Mouse (Mus musculus) liver, adult (tissue): ENCODE measurements around the gene Tesk1.

Experiments
- GATA4 ChIP-seq: IDR thresholded peaks from 2 replicates; pipeline ENCODE4 v1.6.1; 2014; ENCODE audit warnings: mild to moderate bottlenecking, low read length; ENCODE audit not compliant: insufficient replicate concordance

The Tesk1 gene

GRCm38 (mm10) chr4:43415221-43416070 lies 26.3 kb upstream of the Tesk1 start:
- TF ChIP-seq GATA4 = no peak

DNA sequence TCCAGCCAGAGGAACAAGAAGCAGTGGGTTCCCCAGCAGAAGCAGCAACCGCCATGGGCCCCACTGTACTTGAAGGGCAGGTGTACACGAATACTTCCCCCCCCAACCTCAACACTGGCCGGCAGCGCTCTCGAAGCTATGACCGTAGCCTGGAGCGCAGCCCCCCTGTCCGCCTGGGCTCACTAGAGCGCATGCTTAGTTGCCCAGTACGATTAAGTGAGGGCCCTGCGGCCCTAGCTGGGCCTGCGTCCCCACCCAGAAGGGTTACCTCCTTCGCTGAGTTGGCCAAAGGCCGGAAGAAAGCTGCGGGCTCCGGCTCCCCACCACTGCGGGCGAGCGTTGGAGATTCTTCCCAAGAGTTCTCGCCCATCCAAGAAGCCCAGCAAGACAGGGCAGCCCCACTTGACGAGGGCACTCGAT lies 25.7 kb upstream of the Tesk1 start:
- no peak for TF ChIP-seq GATA4

DNA sequence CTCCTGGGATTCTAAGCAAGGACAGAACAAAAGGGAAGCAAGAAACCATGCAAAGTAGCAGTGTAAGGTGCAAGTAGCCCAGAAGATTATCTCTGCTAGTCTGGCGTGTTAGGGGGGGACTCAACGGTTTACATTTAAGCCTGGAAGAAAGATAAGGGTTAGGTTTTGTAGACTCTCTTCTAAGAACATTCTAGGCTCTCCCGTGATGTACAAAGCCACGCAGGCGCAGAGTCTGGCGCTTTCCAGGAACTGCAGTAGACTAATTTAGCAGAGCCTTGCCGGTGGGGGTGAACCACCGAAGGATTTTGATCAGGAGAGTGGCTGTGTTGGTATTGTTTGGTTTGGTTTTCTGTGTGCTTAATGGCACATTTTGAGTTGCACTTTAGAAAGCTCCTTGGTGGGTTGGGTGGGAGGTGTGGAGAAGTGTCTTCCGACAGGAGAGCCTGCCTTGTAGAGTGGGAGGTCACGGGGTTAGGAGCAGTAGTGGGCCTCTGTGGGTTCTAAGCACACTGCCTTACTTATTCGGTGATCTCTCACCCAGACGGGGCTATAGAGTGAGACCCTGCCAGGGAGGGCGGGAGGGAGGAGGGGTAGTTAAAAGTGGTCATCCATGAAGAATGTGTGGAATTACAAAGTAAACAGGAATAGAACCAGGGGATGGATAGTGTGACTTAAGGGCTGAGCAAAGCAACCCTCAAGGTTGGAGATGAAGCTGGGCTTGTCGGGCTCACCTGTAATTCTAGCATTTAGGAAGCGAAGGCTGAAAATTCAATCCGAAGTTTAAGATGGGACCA lies 24.3 kb upstream of the Tesk1 start:
- TF ChIP-seq GATA4 = no peak

DNA sequence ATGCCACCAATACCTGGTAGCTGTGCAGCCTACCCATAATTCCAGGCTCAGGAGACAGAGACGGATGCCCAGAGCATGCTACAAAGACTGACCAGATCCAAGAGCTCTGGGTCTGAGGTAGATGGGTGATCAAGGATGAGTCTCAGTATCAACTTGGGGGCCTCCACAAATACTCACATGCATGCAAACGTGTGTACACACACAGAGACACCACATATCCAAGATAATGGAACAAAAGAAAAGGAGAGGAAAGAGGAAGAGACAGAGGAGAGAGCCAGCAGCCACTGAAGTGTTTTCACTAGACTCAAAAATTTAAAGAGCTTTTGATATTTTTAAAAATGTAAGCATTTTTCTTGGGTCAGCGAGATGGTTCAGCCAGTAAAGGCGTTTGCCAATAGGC lies 23.3 kb upstream of the Tesk1 start:
- no peak for TF ChIP-seq GATA4

- TF ChIP-seq GATA4 = peak; percentile 41; the same call in 1 of the 2 replicates
Measured at GRCm38 (mm10) chr4:43418973-43419656, 22.6 kb upstream of the Tesk1 start.

GRCm38 (mm10) chr4:43419801-43420281 lies 21.9 kb upstream of the Tesk1 start:
- no peak for TF ChIP-seq GATA4

- TF ChIP-seq GATA4 = 0 out of 2 replicates have a peak, but pooled peaks have one; percentile 34
Measured at GRCm38 (mm10) chr4:43420305-43420704, 21.4 kb upstream of the Tesk1 start.

GRCm38 (mm10) chr4:43421632-43422240 lies 20.0 kb upstream of the Tesk1 start:
- peak; percentile 83; the same call in 1 of the 2 replicates for TF ChIP-seq GATA4

DNA sequence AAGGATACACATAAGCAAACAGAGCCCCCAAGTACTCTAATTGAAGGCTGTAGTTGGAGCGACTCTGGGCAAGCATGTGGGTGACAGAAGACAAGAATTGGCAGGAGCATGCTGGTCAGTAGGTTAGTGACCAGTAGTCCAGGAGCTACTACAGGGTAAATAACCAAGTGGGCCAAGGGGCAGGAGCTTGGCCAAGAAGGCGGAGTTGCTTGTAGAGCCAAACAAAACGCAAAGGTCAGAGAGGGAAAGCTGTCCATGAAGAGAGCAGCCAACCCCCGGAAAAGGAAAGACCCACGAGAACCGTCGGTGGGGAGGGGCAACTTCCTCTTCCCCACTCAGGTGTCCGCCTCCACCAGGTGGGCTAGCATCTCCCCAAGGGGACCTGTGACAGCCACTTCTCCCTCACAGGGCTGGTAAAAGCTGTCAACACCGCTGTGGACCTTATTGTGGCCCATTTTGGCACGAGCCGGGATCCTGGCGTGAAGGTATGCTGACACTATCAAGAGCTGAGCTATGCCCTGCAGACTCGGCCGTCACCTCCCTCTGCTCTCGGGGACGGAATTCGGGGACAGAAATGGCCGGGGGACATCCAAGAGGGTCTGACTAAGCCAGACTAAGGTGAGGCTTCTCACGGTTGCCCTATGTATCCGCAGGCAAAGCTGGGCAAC lies 18.3 kb upstream of the Tesk1 start:
- no peak for TF ChIP-seq GATA4

- no peak for TF ChIP-seq GATA4
Measured at GRCm38 (mm10) chr4:43424072-43424471, 17.7 kb upstream of the Tesk1 start.

GRCm38 (mm10) chr4:43425197-43425596 lies 16.5 kb upstream of the Tesk1 start:
- TF ChIP-seq GATA4 = no peak

DNA sequence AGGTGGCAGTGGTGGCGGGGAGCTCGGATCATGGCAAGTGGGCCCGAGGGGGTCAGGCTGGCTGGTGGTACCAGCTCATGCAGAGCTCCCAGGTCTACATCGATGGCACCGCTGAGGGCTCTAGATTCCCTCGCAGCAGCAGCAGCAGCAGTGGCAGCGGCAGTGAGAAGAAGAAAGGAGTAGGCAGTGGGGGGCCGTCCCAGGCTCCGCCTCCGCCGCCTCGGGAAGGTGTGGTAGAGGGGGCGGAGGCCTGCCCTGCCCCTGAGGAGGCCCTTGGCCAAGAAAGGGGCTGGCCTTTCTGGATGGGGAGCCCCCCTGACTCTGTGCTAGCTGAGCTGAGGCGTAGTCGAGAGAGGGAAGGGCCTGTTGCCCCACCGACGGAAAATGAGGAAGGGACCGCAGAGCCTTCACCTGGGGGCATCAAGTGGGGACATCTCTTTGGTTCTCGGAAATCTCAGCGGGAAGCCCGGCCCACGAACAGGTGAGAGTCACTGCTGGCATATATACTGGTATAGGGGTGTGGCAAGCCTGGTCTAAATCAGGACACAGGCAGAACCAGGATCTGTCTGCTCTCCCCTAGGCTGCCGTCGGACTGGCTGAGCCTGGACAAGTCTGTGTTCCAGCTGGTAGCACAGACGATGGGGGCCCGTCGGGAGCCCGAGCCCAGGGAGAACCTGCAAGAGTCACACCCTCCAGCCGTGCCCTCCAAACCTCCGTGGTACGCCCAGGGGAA lies 15.9 kb upstream of the Tesk1 start:
- no peak for TF ChIP-seq GATA4

DNA sequence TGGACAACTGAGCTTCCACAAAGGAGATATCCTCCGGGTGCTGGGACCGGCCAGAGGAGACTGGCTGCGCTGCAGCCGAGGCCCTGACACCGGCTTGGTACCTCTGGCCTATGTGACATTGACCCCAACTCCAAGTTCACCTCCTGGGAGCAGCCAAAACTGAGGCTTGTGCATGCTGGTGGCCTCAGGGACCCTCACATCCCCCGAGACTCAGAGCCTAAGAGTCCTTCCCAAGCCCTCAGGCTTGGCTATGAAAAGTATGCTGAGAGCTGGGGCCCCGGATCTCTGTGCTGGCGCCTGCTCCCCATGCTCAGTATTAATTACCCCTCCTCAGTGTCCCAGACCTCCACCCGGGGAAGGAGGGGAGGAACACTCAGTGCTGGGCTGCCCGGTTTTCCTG lies 15.3 kb upstream of the Tesk1 start:
- TF ChIP-seq GATA4 = no peak
